Mouse (Mus musculus): Measurements from ENCODE around the gene Fcho2.

GRCm38 (mm10) chr13:98755886-98756285 is 59.4 kb downstream of the Fcho2 start:
- no peak for TF ChIP-seq CTCF (IDR thresholded peaks at IDR 0.05; ENCODE audit: low read depth, low read length)
- TF ChIP-seq POLR2A (IDR thresholded peaks at IDR 0.05; ENCODE audit: borderline replicate concordance, low read depth, low read length): no peak

Measured in bone marrow macrophage, adult 2 months (primary cell).